Mouse (Mus musculus) midbrain, embryonic 15.5 days (tissue): ENCODE results near the gene Rprd1b. TPM values are rescaled to one million over a fixed set of nuclear protein-coding genes. Genes with fewer than 3 reads are reported as not detected.
"Not testable (repeated sequence)": the region's sequence is repeated elsewhere in the genome, so short reads cannot be mapped to it uniquely, and the experiment has no call there.

Experiments
- ATAC-seq: fragments of 200-750 bp; cut with Nextera tagmentation; replicated peaks from 2 replicates; pipeline ENCODE4 v1.8.0; 2017; ENCODE audit warnings: moderate TSS enrichment
- H3K27ac ChIP-seq: fragments of 300-500 bp; sonication (generic); 2 replicates; pipeline ENCODE4 v1.5.1; 2015; ENCODE audit warnings: mild to moderate bottlenecking, inconsistent platforms
- H3K27me3 ChIP-seq: fragments of 300-500 bp; sonication (generic); replicated peaks from 2 replicates; pipeline ENCODE4 v1.6.1; 2015; ENCODE audit warnings: inconsistent platforms
- H3K36me3 ChIP-seq: fragments of 300-500 bp; sonication (generic); replicated peaks from 2 replicates; pipeline ENCODE4 v1.6.1; 2015; ENCODE audit warnings: inconsistent platforms
- H3K4me1 ChIP-seq: fragments of 300-500 bp; sonication (generic); 2 replicates; pipeline ENCODE4 v1.6.1; 2015; ENCODE audit warnings: inconsistent platforms
- H3K4me2 ChIP-seq: fragments of 300-500 bp; sonication (generic); 2 replicates; pipeline ENCODE4 v1.6.1; 2015; ENCODE audit warnings: inconsistent platforms, mild to moderate bottlenecking, moderate library complexity
- H3K4me3 ChIP-seq: fragments of 300-500 bp; sonication (generic); 2 replicates; pipeline ENCODE4 v1.5.1; 2015; ENCODE audit warnings: mild to moderate bottlenecking, inconsistent platforms
- H3K9ac ChIP-seq: fragments of 300-500 bp; sonication (generic); 2 replicates; pipeline ENCODE4 v1.6.1; 2015; ENCODE audit warnings: mild to moderate bottlenecking, inconsistent platforms
- H3K9me3 ChIP-seq: fragments of 300-500 bp; sonication (generic); 2 replicates; pipeline ENCODE4 v1.6.1; 2016; ENCODE audit warnings: inconsistent platforms
- WGBS: fragments of 180-500 bp; shearing (Covaris S2); methylation state at CpG from one replicate; pipeline ENCODE4 v1.1.7; 2015; ENCODE audit warnings: mixed read lengths; 5-methylcytosine and 5-hydroxymethylcytosine counted together
- polyA plus RNA-seq: library from polyadenylated mRNA; unstranded; fragments of >200 nt; fragmentation: Nextera tagmentation; extraction: Ambion mirVana; gene quantifications from 2 replicates; pipeline ENCODE4 v1.2.1, GENCODE M21; 2015

The Rprd1b gene
- polyA plus RNA-seq, 1 experiment from 2014 or later: 34.7 TPM

DNA sequence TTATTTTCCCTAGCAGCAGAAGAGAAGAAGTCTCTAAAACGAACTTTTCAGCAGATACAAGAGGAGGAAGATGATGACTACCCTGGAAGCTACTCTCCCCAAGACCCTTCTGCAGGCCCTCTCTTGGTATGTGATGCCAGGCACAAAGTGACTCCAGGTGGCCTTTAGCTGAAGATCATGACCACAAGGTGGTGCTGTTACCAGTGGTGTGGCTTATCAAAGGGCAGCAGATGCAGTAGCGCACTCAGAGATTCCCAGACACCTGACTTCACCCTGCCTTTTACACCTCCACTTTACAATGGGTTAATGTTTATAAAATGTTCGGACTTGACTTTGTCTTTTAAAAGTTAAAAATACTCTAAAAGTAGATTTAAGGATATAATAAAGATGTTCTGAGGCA, 19.6 kb downstream of the Rprd1b start:
- H3K27me3 ChIP-seq: no peaks in the 10 kb centered on the region
- no peak overlapping the region for H3K4me2 ChIP-seq
- H3K4me3 ChIP-seq: no peak overlapping the region
- WGBS: 76% methylated on average over 3 of the region's 3 CpGs
- H3K36me3 ChIP-seq: peaks cover 41% of the 10 kb centered on the region
- H3K27ac ChIP-seq: no peak overlapping the region
- no peak overlapping the region for H3K9ac ChIP-seq
- no peaks in the 10 kb centered on the region for H3K9me3 ChIP-seq
- no peak for ATAC-seq
- H3K4me1 ChIP-seq: no peaks in the 10 kb centered on the region

DNA sequence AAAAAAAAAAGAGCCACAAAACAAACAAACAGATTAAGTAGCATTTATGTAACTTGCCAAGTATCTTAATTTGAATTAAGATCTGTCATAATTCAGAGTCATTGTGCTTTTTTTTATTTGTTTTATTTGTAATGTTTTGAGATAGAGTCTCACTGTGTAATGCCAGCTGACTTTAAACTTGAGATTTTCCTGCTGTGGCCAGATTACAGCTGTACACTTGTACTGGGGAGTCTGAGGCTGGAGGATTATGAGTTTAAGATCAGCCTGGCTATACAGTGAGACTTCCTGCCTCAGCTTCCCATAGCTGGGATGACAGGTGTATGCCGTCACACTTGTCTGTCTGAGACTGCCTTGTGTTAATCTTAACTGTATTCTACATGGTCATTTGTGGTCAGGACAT, 20.4 kb downstream of the Rprd1b start:
- no peaks in the 10 kb centered on the region for H3K9me3 ChIP-seq

DNA sequence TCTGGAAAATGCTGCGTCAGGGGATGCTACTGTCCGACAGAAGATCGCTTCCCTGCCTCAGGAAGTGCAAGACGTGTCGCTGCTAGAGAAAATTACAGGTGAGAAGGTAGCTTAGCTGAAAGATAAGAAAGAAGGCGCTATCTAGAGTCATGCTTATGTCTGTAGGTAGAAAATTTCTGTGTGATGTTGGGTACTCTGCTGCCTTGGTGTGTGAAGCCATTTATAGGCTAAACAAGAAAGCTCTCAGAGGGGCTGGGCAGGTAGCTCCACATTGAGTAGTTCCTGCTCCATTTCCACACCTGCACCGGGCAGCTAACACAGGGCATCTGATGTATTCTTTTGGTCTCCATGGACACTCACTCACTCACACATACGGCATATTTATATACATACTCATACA, 21.8 kb downstream of the Rprd1b start:
- Histone ChIP-seq H3K4me1 (no peaks in the 10 kb centered on the region), H3K4me2 (no peak overlapping the region), H3K9ac (no peak overlapping the region), H3K36me3 (peaks cover 25% of the 10 kb centered on the region), H3K27me3 (no peaks in the 10 kb centered on the region), H3K27ac (no peak overlapping the region), H3K9me3 (no peaks in the 10 kb centered on the region), H3K4me3 (no peak overlapping the region)
- WGBS: 90% methylated on average over 8 of the region's 8 CpGs
- no peak for ATAC-seq

More for the DNA sequence above, 20.4 kb downstream of the Rprd1b start:
- Histone ChIP-seq H3K4me2 (no peak overlapping the region), H3K4me1 (no peaks in the 10 kb centered on the region), H3K27me3 (no peaks in the 10 kb centered on the region), H3K9ac (no peak overlapping the region), H3K36me3 (peaks cover 37% of the 10 kb centered on the region), H3K4me3 (no peak overlapping the region), H3K27ac (no peak overlapping the region)
- 95% methylated on average over 1 of the region's 1 CpGs for WGBS
- ATAC-seq: no peak

DNA sequence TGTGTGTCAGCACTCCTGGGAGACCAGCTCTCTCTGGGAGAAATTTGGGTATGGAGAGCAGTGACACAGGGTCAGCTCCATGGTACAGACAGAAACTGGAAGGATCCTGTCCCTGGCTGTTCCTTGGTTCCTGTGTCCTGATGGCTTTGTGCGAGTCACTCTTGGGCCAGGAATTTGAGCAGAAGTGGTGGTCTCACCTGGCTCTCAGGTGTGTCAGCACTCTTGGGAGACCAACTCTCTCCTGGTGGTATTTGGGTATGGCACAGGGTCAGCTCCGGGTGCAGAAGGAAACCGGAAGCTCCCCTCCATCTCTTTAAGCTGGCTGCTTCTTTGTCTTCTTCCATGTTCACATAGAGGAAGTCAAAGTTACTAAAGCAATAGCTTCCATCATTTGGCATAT, 26.3 kb downstream of the Rprd1b start:
- Histone ChIP-seq H3K27ac (no peak overlapping the region), H3K9ac (no peak overlapping the region), H3K36me3 (peaks cover 14% of the 10 kb centered on the region), H3K4me1 (no peaks in the 10 kb centered on the region), H3K27me3 (no peaks in the 10 kb centered on the region), H3K9me3 (no peaks in the 10 kb centered on the region), H3K4me3 (no peak overlapping the region), H3K4me2 (no peak overlapping the region)
- WGBS: 95% methylated on average over 3 of the region's 3 CpGs
- no peak for ATAC-seq

DNA sequence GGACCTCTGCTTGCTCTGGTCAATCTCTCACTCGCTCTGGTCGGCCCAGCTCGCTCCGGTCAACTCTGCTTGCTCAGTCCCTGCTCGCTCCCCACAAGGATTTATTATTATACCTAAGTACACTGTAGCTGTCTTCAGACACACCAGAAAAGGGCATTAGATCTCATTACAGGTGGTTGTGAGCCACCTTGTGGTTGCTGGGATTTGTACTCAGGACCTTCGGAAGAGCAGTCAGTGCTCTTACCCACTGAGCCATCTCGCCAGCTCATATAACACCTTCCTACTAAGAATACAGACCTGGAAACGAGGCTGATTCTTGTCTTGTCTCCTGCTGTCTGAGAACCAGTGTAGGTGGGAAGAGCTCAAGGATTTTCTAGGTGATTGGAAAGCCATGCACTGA, 27.1 kb downstream of the Rprd1b start:
- H3K4me3 ChIP-seq, H3K4me1 ChIP-seq, H3K36me3 ChIP-seq, H3K9ac ChIP-seq, ATAC-seq, H3K4me2 ChIP-seq, H3K27ac ChIP-seq, H3K9me3 ChIP-seq, H3K27me3 ChIP-seq: not testable (repeated sequence)
- 89% methylated on average over 8 of the region's 8 CpGs for WGBS

DNA sequence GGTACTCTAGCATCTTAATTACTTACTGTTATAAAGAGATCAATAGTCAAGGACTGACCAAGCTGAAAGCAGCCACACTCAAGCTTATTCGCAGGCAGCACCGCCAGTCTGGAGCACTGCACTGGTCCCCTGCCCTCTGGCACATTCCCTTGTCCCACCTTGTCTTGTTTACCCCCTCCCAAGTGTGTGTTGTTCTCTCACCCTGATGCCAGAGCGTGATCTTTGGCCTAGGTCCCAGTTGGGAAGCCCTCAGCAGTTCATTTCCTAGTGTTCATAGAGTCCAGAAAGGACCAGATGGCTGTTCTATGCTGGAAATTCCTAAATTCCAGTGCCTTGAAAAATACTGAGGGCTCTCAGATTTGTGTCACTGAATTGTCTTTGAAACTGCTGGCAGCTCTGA, 28.7 kb downstream of the Rprd1b start:
- no peaks in the 10 kb centered on the region for H3K9me3 ChIP-seq
- no peak overlapping the region for H3K27ac ChIP-seq
- no peak for ATAC-seq
- H3K4me3 ChIP-seq: no peak overlapping the region
- 77% methylated on average over 3 of the region's 3 CpGs for WGBS
- no peak overlapping the region for H3K4me2 ChIP-seq
- H3K4me1 ChIP-seq: no peaks in the 10 kb centered on the region
- no peak overlapping the region for H3K9ac ChIP-seq
- H3K27me3 ChIP-seq: no peaks in the 10 kb centered on the region
- H3K36me3 ChIP-seq: peaks cover 4% of the 10 kb centered on the region; the same call in 1 of the 2 replicates

DNA sequence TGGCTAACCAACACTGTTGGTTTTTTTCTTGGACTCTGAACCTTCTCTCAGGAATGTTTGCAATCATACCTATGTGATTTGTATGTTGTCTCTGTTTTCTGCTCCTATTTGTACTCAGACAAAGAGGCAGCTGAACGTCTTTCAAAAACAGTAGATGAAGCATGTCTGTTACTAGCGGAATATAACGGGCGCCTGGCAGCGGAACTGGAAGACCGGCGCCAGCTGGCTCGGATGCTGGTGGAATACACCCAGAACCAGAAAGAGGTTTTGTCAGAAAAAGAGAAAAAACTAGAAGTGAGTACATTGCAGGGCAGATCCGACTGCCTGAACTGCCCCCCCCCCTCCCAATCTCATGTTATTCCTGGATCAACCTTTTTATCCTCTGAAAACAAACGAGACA, 30.2 kb downstream of the Rprd1b start:
- H3K27ac ChIP-seq: no peak overlapping the region
- H3K36me3 ChIP-seq: no peaks in the 10 kb centered on the region
- no peak for ATAC-seq

DNA sequence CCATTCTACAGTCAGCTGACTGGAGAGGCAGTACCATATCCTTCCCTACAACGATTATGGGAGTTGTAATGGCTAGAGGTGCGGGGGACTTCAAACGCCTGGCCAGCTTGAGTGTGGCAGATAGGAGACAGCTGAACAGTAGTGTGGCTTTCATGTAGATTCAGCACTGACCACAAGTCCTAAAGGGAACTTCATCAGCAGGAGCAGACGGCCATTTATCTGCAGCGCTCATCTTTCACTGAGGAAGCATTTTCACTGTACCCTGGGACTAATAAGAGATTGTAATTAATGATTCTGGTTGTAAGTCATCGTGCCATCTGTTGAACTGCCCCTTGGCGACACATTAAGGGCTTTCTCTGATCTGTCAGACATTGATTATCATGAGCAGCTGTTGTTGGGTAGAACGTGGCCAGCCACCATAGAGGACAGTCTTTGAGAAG, 31.4 kb downstream of the Rprd1b start:
- no peak; the same call in 1 of the 2 replicates for ATAC-seq
- Histone ChIP-seq H3K36me3 (no peaks in the 10 kb centered on the region), H3K4me2 (no peak overlapping the region), H3K27me3 (no peaks in the 10 kb centered on the region), H3K9ac (no peak overlapping the region), H3K9me3 (no peaks in the 10 kb centered on the region), H3K4me1 (no peaks in the 10 kb centered on the region), H3K4me3 (no peak overlapping the region), H3K27ac (no peak overlapping the region)
- 72% methylated on average over 8 of the region's 8 CpGs for WGBS

More for the DNA sequence above, 30.2 kb downstream of the Rprd1b start:
- H3K9ac ChIP-seq: no peak overlapping the region
- H3K4me3 ChIP-seq: no peak overlapping the region
- 83% methylated on average over 10 of the region's 10 CpGs for WGBS
- no peaks in the 10 kb centered on the region for H3K9me3 ChIP-seq
- no peaks in the 10 kb centered on the region for H3K4me1 ChIP-seq
- no peaks in the 10 kb centered on the region for H3K27me3 ChIP-seq
- H3K4me2 ChIP-seq: no peak overlapping the region

DNA sequence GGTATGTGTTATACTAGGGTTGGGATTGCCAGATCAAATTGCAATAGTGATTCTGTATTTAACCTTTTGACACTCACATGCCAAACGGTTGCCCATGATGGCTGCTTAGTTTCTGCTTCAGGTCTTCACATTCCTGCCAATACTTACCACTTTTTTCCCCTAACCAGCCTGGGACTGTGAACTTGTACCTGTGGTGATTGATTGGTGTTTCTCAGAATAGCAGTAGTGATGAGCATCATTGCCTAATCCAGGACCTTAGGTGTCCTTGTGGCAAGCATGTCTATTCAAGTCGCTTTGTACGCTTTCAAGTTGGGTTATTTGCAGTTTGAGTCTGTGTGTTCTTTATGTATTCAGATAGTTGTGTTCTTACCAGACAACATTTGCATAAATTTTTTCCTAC, 34.7 kb downstream of the Rprd1b start:
- 0 out of 2 replicates have a peak, but pooled peaks cover 5% of the 10 kb centered on the region for H3K36me3 ChIP-seq
- ATAC-seq: no peak
- H3K4me1 ChIP-seq: no peaks in the 10 kb centered on the region
- 95% methylated on average over 3 of the region's 3 CpGs for WGBS
- H3K9ac ChIP-seq: no peak overlapping the region
- H3K4me2 ChIP-seq: no peak overlapping the region
- H3K27me3 ChIP-seq: no peaks in the 10 kb centered on the region
- no peak overlapping the region for H3K4me3 ChIP-seq
- H3K9me3 ChIP-seq: no peaks in the 10 kb centered on the region
- H3K27ac ChIP-seq: no peak overlapping the region

DNA sequence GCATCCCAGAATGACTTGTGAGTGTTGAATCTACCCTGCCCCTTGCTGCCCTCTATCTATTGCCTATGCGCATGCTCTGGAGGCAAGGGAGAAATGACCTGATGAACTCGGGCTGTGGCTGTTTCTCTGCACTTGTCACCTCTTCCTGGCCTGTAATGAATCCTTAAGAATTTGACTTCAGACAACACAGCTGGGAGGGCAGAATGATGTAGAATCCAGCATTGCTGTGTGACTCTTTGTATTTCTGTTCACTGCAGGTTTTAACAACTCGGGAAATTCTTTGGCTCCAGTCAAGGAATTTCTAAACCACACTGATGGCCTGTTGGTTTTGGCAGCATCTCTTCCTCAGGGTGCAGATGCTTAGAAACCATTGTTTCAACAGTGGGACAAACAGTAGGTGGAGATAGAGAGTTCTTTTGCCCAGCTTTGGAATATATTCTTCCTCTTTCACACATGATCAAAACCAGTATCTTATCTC, 36.3 kb downstream of the Rprd1b start:
- WGBS: 66% methylated on average over 3 of the region's 3 CpGs
- H3K36me3 ChIP-seq: 0 out of 2 replicates have a peak, but pooled peaks cover 5% of the 10 kb centered on the region

DNA sequence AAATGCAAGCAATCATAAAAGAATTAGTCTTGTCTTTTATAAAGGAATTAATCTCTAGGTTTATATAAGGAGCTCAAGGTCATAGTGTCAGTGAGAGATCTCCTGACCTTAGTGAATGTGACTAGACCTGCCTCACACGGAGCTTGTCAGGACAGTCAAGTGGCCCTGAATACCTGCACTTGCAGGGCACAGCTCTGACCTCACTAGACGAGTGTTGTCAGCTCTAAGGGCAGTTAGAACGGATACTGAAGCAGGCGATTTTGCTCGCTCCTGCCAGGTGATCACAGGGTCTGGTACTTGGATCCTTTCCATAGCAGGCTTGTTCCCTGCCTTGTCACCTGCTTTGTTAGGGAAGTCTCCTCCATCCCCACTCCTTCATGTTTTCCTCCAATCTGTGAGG, 36.8 kb downstream of the Rprd1b start:
- Histone ChIP-seq H3K4me2 (no peak overlapping the region), H3K27me3 (no peaks in the 10 kb centered on the region), H3K9me3 (no peaks in the 10 kb centered on the region), H3K9ac (no peak overlapping the region), H3K27ac (no peak overlapping the region), H3K4me3 (no peak overlapping the region), H3K4me1 (no peaks in the 10 kb centered on the region), H3K36me3 (0 out of 2 replicates have a peak, but pooled peaks cover 5% of the 10 kb centered on the region)
- WGBS: 86% methylated on average over 5 of the region's 5 CpGs
- no peak for ATAC-seq

More for the DNA sequence above, 36.3 kb downstream of the Rprd1b start:
- Histone ChIP-seq H3K4me3 (no peak overlapping the region), H3K4me1 (no peaks in the 10 kb centered on the region), H3K9me3 (no peaks in the 10 kb centered on the region), H3K9ac (no peak overlapping the region), H3K4me2 (no peak overlapping the region), H3K27ac (no peak overlapping the region), H3K27me3 (no peaks in the 10 kb centered on the region)
- ATAC-seq: no peak

DNA sequence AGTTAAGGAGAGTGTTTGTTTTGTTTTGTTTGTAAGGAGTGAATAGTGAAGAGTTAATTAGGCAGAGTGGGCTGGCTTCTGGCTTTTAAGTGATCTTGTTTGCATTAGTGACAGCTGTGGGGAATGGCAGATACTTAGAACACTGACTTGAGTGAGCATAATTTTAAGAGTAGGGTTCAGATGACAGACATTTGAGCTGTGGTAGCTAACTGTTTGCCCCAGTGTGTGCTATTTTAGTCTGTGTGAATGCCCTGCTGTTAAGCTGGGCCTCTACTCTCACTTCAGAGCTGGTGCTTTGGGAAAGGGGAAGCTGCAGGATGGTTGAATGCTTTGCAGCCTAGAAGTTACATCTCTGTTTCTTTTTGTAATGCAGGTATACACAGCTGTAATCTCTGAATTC, 38.2 kb downstream of the Rprd1b start:
- no peak overlapping the region for H3K4me2 ChIP-seq
- no peaks in the 10 kb centered on the region for H3K4me1 ChIP-seq
- H3K27ac ChIP-seq: no peak overlapping the region
- no peaks in the 10 kb centered on the region for H3K27me3 ChIP-seq
- H3K4me3 ChIP-seq: no peak overlapping the region
- H3K9me3 ChIP-seq: no peaks in the 10 kb centered on the region
- no peak for ATAC-seq
- 0 out of 2 replicates have a peak, but pooled peaks cover 5% of the 10 kb centered on the region for H3K36me3 ChIP-seq
- no peak overlapping the region for H3K9ac ChIP-seq

DNA sequence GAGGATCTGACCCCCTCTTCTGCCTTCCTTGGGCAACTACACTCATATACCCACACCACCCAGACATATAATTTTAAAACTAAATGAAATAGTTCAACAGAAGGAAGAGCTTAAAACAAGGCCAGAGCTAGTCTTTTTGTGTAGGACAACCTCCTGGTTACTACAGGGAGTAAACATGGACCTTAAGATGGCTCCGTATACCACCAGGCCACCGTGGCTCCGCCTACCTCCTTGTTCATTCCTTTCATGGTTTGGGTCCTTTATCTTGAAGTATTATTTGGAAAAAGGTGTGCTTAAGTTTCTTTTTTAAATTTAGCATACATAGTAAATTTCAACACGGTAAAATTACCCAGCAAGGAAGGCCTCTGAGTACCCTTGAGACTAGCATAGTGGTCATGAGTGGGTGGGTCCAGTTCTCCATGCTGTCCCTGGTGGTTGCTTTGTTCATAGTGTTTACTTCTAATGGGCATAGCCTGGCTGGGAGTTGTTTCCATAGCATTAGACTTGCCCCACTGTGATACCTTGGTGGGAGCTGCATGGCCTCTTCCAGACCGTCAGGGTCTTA, 39.0 kb downstream of the Rprd1b start:
- Histone ChIP-seq H3K4me3 (no peak overlapping the region), H3K36me3 (0 out of 2 replicates have a peak, but pooled peaks cover 5% of the 10 kb centered on the region), H3K9me3 (no peaks in the 10 kb centered on the region), H3K4me1 (no peaks in the 10 kb centered on the region), H3K27ac (no peak overlapping the region), H3K27me3 (no peaks in the 10 kb centered on the region), H3K4me2 (no peak overlapping the region), H3K9ac (no peak overlapping the region)
- no peak for ATAC-seq
- 95% methylated on average over 5 of the region's 5 CpGs for WGBS
